Mouse (Mus musculus): ENCODE results near the gene Hoxa4. TPM values are rescaled to one million over a fixed set of nuclear protein-coding genes. Genes with fewer than 3 reads are reported as not detected.

Gene Hoxa4
- 5.2 TPM for polyA plus RNA-seq (2014; fragmentation: Illumina TruSeq; extraction: RNeasy Lipid Tissue Mini Kit (QIAGEN cat#74804); ENCODE audit: insufficient read depth, low read depth, low replicate concordance)

GRCm38 (mm10) chr6:52190906-52191810 lies at the start of gene Hoxa4:
Hoxa4 (minus strand) TSS chr6:52191753.

DNA sequence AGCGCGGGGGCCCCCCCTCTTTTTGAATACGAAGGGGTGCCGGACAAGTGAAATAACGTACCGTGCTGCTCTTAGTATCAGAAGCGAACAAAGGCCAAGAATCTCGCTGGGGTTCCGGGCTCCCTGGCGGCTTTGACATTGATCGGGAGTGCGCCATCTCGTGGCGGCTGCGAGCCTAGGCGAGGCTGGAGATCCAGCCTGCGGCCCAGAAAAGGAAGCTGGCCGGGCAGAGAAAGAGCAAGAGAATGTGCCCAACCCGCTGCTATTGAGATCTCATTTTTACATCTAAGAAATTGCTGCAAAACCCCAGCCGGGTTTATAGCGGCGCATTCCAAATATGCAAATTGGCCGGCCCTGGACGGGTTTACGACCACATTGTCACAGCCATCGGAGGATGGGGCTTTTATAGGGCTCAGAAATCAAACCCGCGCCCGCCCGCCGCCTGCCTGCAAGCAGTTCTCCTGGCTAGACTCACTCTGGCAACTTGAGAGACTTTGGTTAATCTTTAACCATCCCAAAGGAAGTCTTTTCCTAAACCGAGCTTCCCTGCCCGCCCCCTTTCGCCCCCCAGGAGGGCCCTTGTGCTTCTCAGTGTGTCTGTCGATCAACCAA lies 48.9 kb upstream of the Hoxa4 start, which contains the start of gene Hoxa10:
TSS of gene Hoxa10 (minus strand) at position 466 of the 612 bp plus-strand sequence.

DNA sequence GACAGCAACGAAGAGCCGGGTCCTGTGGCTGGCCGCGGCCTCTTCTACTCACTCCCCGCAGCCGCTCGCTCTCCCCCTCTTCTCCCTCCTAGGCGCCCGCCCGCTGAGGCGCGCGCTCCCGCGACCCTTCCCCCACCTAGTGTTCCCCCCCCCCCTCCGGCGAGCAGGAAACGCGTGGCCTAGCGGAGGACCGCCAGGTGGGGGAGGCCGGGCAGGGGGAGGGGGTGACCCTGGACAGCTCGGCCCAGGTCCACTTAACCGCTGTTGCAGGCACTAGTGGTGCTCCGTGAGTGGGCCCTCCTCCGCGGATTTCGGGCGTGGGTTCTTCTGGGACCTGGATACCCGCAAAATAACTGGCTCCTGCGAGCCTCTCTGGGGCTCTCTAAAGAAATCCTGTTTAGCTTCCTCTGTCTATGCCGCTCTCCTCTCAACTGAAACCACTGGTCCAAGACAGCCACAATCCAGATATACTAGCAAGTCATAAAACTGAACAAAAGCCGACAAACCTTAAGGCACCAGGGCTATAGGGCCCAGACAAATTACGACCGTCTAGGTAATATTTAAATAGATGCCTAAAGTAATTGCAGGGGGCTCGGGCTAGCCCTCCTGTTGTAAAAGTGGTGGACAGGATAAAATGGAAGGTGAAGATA lies 39.1 kb upstream of the Hoxa4 start, which contains the start of gene Hoxa9:
TSS of gene Hoxa9 (minus strand) at position 574 of the 650 bp plus-strand sequence.

GRCm38 (mm10) chr6:52221337-52221992 lies 29.9 kb upstream of the Hoxa4 start, which contains the start of gene Hoxa7:
Hoxa7 (minus strand) TSS chr6:52221854.

DNA sequence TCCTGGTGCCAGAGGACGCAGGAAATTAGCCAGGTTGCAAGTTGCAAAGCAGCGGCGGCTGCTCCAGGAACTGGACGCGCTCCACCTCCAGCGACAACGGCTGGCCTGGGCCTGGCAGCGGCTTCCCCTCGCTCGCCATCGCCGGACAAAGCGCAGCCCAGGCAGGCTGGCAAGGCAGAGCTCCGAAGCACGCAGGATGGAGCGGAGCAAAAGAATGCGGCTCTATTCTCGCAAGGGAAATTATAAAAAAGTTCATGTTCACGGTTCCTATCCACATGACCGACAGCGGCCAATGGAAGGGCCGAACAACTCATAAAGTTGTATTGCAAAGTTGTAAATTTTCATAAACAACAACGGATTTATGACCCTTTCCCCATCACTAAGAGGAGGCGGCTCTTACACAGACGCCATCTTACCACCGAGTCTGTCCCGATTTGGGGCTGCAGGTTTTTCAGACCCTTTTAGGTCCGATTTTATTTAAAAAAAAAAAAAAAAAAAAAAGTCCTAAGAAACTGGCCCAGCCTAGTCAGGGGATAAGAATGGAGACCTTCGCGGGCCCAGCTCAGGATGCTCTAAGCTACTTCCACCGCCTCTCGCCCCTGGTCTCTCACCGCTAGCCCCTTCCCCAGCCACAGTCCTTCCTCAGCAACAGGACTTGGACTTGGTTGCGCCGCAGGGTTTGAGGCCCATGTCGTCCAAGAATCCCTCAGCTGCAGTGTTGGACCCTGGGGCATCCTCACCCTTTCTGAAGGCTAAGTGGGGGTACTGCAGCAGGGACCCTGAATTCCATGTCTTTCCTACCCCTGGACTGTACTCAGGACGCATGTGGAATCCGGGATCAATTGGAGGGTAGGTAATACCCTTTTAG lies 21.8 kb upstream of the Hoxa4 start, which contains the start of the genes Hoxa3 and Gm28308:
TSS of gene Hoxa3 (minus strand) at position 218 of the 868 bp plus-strand sequence.
TSS of gene Gm28308 (minus strand) at position 221 of the 868 bp plus-strand sequence.

GRCm38 (mm10) chr6:52208072-52208867 lies 16.7 kb upstream of the Hoxa4 start, which contains the start of gene Hoxa6:
Hoxa6 (minus strand) TSS chr6:52208722.

DNA sequence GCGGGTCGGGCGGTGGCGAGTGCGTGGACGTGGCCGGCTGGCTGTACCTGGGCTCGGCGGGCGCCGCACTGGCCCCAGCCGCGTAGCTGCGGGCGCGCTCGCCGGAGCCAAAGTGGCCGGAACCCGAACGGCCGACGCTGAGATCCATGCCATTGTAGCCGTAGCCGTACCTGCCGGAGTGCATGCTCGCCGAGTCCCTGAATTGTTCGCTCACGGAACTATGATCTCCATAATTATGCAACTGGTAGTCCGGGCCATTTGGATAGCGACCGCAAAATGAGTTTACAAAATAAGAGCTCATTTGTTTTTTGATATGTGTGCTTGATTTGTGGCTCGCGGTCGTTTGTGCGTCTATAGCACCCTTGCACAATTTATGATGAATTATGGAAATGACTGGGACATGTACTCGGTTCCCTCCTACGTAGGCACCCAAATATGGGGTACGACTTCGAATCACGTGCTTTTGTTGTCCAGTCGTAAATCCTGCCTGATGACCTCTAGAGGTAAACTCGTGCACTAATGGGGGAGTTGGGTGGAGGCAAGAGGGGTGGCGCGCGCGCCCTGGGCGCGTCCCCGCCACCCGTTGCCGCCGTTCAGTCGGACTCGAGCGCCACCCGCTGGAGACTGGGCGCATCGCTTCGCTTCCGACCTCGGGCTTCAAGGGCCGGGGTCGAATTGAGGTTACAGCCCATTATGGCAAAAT lies 12.6 kb upstream of the Hoxa4 start, which contains the start of gene Hoxa5:
TSS of gene Hoxa5 (minus strand) at position 538 of the 703 bp plus-strand sequence.

DNA sequence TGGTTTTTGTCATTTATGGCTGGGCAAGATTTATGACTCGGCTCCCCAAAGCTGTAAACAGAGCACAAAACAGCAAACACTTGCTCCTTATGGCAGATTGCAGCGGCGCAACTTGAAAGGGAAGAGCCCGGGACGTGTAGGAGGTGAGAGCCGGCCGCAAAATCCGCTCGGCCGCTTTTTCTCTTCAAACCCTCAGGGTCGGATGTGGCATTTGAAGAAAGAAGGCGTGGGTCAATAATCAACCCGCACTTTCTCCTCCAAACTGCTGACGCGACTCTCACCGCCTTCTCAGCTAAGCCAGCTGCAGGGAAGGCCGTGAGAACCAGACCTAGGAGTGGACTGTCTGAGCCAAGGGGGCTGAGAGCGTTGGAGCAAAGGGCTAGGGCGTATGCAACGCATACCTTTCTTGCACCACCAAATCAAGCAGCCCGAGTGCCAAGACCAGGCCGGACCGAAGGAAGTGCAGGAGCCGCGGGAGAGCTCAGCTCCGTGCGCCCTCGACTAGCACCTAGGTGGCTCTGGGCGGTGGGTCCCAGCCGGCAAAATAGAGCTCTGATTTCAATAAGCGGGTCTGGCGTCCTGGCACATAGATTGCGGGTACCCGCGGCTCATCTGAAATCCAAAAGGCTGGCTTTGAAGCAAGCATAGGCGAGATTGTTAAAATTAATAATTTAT lies 14.4 kb downstream of the Hoxa4 start, which contains the start of gene 5730596B20Rik:
TSS of gene 5730596B20Rik (plus strand) at position 438 of the 675 bp plus-strand sequence.

DNA sequence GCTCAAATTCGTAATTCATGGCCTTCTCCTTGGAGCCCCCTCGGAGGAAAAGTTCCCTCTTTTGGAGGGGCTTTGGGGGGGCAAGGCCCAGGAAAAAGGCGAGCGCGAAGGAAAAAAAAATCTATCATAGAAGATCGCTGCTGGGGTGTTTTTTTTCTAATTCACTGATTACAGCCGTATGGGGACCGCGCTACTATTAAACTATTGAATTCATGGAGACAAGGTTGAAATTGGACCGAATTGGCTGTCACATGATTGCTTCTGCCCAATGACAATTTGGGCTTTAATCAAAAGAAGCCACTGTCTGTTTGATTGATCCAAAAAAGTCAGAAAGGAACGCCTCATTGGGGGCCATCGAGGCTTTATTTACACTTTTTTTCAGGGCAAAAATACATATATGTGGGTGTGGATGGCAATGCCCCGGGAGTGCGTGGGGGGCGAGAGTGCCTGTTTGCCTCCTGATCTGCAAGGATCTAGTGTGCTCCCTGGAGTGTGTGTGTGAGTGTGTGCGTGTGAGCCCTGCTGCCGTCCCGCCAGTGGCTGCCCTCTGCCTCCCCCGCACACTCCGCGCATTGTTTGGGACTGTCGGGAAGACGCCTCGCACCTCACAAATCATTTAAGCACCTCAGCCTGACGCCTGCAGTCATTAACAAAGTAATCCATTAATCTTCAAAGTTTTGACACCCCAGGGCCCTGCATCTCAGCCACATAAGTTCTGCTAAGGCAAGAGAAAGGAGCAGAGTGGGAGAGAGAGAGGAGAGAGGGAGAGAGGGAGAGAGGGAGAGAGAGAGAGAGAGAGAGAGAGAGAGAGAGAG lies 26.7 kb downstream of the Hoxa4 start, which contains the start of gene Hoxa2:
TSS of gene Hoxa2 (minus strand) at position 206 of the 815 bp plus-strand sequence.

DNA sequence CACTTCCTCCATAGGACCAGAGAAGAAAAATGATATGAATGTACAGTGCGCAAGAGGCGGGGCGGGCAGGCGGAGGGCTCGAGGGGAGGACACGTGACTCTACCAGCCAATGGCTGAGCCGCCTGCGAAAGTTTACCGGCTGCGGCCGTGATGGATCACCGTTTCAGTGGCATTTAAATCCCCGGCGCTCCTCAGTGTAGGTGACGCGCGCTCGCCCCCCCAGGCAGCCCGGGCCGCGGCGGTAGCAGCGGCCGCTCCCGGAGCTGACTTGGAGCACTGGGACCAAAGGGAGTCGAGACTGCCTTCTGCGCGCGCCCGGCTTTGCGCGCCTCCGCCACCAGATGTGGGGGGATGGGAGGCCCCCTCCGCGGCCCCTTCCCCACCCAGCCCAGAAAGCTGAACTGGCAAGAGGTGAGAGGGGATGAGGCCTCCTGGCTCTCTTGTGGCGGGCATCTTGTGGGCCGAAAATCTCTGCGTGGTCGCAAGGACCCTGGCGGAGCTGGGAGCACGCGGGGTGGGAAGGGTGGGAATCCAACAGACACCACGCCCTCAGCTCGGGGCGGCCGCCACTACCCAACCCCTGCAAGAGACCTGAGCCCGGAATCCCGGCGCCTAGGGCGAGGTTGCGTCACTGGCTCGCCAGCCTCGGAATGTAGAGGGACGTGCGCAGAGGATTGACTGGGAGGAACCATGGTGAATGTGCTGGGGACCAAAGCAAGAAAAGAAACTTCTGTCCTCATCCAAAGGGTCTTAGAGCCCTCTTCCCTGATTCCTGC lies 33.1 kb downstream of the Hoxa4 start, which contains the start of gene Hoxa1:
TSS of gene Hoxa1 (minus strand) at position 42 of the 776 bp plus-strand sequence.

Other genes starting within 250 kb of the Hoxa4 start
- gene Skap2, start 179.2 kb downstream of the Hoxa4 start, polyA plus RNA-seq (2014; fragmentation: Illumina TruSeq; extraction: RNeasy Lipid Tissue Mini Kit (QIAGEN cat#74804); ENCODE audit: insufficient read depth, low read depth, low replicate concordance): 57.1 TPM
- gene Hoxa1, start 33.4 kb downstream of the Hoxa4 start, polyA plus RNA-seq (2014; fragmentation: Illumina TruSeq; extraction: RNeasy Lipid Tissue Mini Kit (QIAGEN cat#74804); ENCODE audit: insufficient read depth, low read depth, low replicate concordance): 1.4 TPM
- gene Hoxa2, start 26.9 kb downstream of the Hoxa4 start, polyA plus RNA-seq (2014; fragmentation: Illumina TruSeq; extraction: RNeasy Lipid Tissue Mini Kit (QIAGEN cat#74804); ENCODE audit: insufficient read depth, low read depth, low replicate concordance): 3.1 TPM
- gene 5730596B20Rik, start 14.3 kb downstream of the Hoxa4 start, polyA plus RNA-seq (2014; fragmentation: Illumina TruSeq; extraction: RNeasy Lipid Tissue Mini Kit (QIAGEN cat#74804); ENCODE audit: insufficient read depth, low read depth, low replicate concordance): 0.45 TPM
- gene Hoxa5, start 12.8 kb upstream of the Hoxa4 start, polyA plus RNA-seq (2014; fragmentation: Illumina TruSeq; extraction: RNeasy Lipid Tissue Mini Kit (QIAGEN cat#74804); ENCODE audit: insufficient read depth, low read depth, low replicate concordance): 27.9 TPM
- not detected for gene Hoxa6, start 17.0 kb upstream of the Hoxa4 start, polyA plus RNA-seq (2014; fragmentation: Illumina TruSeq; extraction: RNeasy Lipid Tissue Mini Kit (QIAGEN cat#74804); ENCODE audit: insufficient read depth, low read depth, low replicate concordance)
- gene Hoxa3, start 21.6 kb upstream of the Hoxa4 start, polyA plus RNA-seq (2014; fragmentation: Illumina TruSeq; extraction: RNeasy Lipid Tissue Mini Kit (QIAGEN cat#74804); ENCODE audit: insufficient read depth, low read depth, low replicate concordance): 4.2 TPM
- gene Gm28308, start 21.6 kb upstream of the Hoxa4 start, polyA plus RNA-seq (2014; fragmentation: Illumina TruSeq; extraction: RNeasy Lipid Tissue Mini Kit (QIAGEN cat#74804); ENCODE audit: insufficient read depth, low read depth, low replicate concordance): 0.42 TPM
- 5.9 TPM for gene Hoxa7, start 30.1 kb upstream of the Hoxa4 start, polyA plus RNA-seq (2014; fragmentation: Illumina TruSeq; extraction: RNeasy Lipid Tissue Mini Kit (QIAGEN cat#74804); ENCODE audit: insufficient read depth, low read depth, low replicate concordance)
- not detected for gene Hoxa9, start 39.3 kb upstream of the Hoxa4 start, polyA plus RNA-seq (2014; fragmentation: Illumina TruSeq; extraction: RNeasy Lipid Tissue Mini Kit (QIAGEN cat#74804); ENCODE audit: insufficient read depth, low read depth, low replicate concordance)
- gene Hoxa10, start 49.1 kb upstream of the Hoxa4 start, polyA plus RNA-seq (2014; fragmentation: Illumina TruSeq; extraction: RNeasy Lipid Tissue Mini Kit (QIAGEN cat#74804); ENCODE audit: insufficient read depth, low read depth, low replicate concordance): not detected
- gene Hoxa11, start 54.1 kb upstream of the Hoxa4 start, polyA plus RNA-seq (2014; fragmentation: Illumina TruSeq; extraction: RNeasy Lipid Tissue Mini Kit (QIAGEN cat#74804); ENCODE audit: insufficient read depth, low read depth, low replicate concordance): not detected
- gene Hoxa13, start 69.1 kb upstream of the Hoxa4 start, polyA plus RNA-seq (2014; fragmentation: Illumina TruSeq; extraction: RNeasy Lipid Tissue Mini Kit (QIAGEN cat#74804); ENCODE audit: insufficient read depth, low read depth, low replicate concordance): not detected
- gene Evx1, start 121.7 kb upstream of the Hoxa4 start, polyA plus RNA-seq (2014; fragmentation: Illumina TruSeq; extraction: RNeasy Lipid Tissue Mini Kit (QIAGEN cat#74804); ENCODE audit: insufficient read depth, low read depth, low replicate concordance): not detected

All from lung, adult 10 weeks (tissue).